Mouse (Mus musculus) 416B (cell line): ENCODE measurements at regions not wholly inside any gene's neighbourhood (a gene's known extent, or its start where the extent isn't known, plus 50 kb on each side); places are given as distances from the start of the nearest gene placed in this dataset.

Source experiments
- DNase-seq: peaks from one replicate; pipeline ENCODE4 v3.0.0; 2011; ENCODE audit warnings: low read depth

- DNase-seq = peak; percentile 14
Measured at GRCm38 (mm10) chr14:94541995-94542394, 651.5 kb upstream of the Pcdh9 start.

- no peak for DNase-seq
Measured at GRCm38 (mm10) chr14:94525648-94526047, 635.2 kb upstream of the Pcdh9 start.

GRCm38 (mm10) chr14:94525238-94525637 lies 634.8 kb upstream of the Pcdh9 start:
- DNase-seq = no peak

GRCm38 (mm10) chr14:94522007-94522406 lies 631.5 kb upstream of the Pcdh9 start:
- DNase-seq = no peak

GRCm38 (mm10) chr14:94491370-94491769 lies 600.9 kb upstream of the Pcdh9 start:
- DNase-seq = no peak

GRCm38 (mm10) chr14:94475887-94476286 lies 585.4 kb upstream of the Pcdh9 start:
- DNase-seq = no peak

GRCm38 (mm10) chr14:94473181-94473580 lies 582.7 kb upstream of the Pcdh9 start:
- DNase-seq = no peak

GRCm38 (mm10) chr14:94445952-94446351 lies 555.5 kb upstream of the Pcdh9 start:
- DNase-seq = no peak

GRCm38 (mm10) chr14:94433343-94433958 lies 543.0 kb upstream of the Pcdh9 start:
- no peak for DNase-seq

- no peak for DNase-seq
Measured at GRCm38 (mm10) chr14:94427611-94428186, 537.2 kb upstream of the Pcdh9 start.
